Mouse (Mus musculus) gastrocnemius, postnatal 14 days (tissue): ENCODE results near the gene Cdca5. TPM values are rescaled to one million over a fixed set of nuclear protein-coding genes. Genes with fewer than 3 reads are reported as not detected.
"Not testable (repeated sequence)": the region's sequence is repeated elsewhere in the genome, so short reads cannot be mapped to it uniquely, and the experiment has no call there.

ENCODE experiments used
- DNase-seq: peaks from one replicate; pipeline ENCODE4 v3.0.0; 2021; ENCODE audit warnings: mixed read lengths
- intact Hi-C: fragments of 180-260 bp; cut with DNase I; formaldehyde crosslinking; loops from one replicate; pipeline ENCODE4 v1.15.1; 2025; ENCODE audit warnings: low total_unique reads
- microRNA-seq, 2 experiments: library from miRNA; unstranded; fragments of <30 nt; microRNA quantifications; one replicate each; pipeline ENCODE4 v1.2.0; 2021
- total RNA-seq, 2 experiments: library from RNA; stranded (reverse); gene quantifications; 2 replicates each; pipeline ENCODE4 v1.2.3; 2021

Cdca5 gene
- total RNA-seq, 2 experiments from 2014 or later, result 0.84 to 1.3 TPM

DNA sequence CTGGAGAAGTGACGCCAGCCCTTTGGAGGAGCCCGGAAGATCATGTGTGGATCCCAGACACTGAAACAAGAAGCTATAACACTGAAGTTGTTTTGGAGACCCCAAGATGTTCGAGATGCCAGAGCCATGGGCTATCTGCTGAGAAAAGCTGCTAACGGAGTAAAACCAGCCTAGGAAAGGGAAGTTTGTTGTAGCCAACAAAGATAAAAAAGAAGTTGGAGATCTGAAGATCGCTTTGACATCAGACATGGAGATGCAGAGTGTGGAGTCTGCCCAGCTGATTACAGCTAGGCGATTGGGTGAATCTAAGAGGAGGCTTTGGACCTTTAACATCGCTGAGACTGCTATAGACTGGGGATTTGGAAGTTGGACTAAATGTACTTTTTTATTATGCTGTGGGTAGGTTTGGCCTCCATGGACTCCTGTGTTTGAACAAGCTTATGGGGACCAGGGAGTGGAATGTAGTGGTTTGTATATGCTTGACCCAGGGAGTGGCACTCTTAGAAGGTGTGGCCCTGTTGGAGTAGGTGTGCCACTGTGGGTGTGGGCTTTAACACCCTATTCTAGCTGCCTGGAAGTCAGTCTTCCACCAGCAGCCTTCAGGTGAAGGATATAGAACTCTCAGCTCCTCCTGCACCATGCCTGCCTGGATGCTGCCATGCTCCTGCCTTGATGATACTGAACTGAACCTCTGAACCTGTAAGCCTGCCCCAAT, 45.8 kb downstream of the Cdca5 start:
- DNase-seq, intact Hi-C loops: not testable (repeated sequence)

DNA sequence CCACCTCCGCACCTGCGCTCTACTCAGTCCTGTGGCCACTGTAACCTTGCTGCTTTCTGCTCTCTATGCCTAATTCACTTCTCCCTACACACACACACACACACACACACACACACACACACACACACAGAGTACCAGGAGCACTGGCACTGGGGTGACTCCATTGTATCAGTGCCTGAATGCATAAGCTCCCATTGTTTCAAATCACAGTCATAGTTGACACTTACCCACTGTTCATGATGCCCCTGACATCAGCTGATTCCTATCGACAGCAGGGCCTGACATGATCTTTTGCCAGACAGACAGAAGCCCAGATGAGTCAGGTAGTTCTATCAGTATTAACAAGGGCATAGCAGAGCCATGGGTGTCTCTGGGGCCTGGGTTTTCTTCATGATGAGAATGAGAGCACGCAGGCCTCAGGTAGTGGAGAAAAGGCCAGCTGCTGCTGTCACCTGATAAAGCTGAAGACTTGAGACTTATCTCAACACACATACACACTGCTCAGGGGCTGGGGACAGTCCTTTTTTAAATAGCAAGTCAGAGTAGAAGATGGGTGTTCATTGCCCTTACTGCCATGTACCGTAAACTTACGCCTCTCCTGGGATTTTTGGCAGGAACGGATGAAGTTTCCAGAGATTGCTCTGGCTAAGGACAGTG, 47.5 kb downstream of the Cdca5 start:
- intact Hi-C loops, result no loop called here
- DNase-seq, result no peak

DNA sequence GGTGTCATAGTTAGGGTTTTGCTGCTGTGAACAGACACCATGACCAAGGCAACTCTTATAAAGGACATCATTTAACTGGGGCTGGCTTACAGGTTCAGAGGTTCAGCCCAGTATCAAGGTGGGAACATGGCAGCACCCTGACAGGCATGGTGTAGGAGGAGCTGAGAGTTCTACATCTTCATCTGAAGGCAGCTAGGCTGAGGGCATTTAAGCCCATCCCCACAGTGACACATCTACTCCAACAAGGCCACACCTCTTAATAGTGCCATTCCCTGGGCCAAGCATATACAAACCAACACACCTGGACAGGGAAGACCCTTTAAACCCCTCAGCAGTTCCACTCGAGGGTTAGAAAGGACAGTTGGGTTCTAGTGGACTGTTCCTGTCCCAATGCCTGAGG, 48.4 kb downstream of the Cdca5 start:
- DNase-seq, intact Hi-C loops: not testable (repeated sequence)

DNA sequence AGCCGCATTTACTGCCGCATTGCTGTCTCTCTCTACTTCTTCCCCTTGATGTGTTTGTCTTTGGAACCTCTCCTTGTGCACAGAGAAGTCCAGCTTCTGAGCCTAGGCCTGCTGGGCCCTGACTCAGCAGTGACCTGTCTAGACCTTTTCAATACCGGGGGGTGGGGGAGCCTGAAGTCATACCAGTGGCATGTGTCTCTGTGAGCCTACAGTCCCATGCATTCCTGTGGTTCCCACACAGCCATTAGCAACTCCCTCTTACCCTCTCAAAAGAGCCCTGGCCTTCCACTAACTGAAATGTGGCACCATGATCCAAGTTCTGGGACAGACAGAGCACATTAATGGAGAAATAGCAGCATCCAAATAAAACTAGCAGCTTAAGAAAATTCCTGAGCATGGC, 51.6 kb downstream of the Cdca5 start:
- DNase-seq, result no peak
- intact Hi-C loops, result loop anchor here (5.0 kb wide), 1 partner anchor 96 kb away; no protein-coding TSS in a partner anchor

DNA sequence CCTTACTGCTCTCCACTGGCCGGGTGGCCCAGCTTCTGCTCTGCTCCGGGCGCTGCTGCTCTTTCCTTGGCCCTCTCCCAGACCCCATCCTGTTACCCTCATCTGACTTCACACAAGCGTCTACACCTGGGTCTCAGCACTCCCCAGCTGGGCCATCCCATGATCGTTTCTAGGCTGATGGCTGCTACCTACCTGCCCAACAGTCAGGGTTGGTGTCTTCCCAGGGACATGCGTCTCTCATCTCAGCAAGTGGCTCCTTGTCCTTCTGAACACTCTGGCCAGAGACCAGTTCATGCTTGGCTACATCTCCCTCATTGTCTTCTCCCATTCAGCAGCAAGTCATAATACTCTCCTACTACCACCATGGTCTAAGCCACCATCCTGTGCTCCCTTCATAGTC, 54.9 kb downstream of the Cdca5 start:
- DNase-seq, result no peak
- intact Hi-C loops, result loop anchor here (5.0 kb wide), 1 partner anchor 93 kb away; no protein-coding TSS in a partner anchor

DNA sequence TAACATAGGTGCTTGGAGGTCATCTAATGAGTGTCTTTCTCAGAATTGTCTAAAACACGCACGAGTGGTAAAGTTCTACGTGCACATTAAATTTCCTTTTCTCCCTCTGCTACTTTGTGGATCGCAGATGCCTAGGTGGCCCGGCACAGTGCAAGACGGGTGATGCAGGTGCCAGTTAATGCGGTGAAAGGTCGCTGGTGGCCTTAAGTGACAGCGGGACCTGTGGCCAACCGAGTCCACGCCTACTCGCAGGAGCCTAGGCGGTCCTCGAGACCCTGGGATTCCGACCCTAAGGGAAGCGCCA, 55.5 kb downstream of the Cdca5 start:
- DNase-seq, result no peak
- intact Hi-C loops, result no loop called here

DNA sequence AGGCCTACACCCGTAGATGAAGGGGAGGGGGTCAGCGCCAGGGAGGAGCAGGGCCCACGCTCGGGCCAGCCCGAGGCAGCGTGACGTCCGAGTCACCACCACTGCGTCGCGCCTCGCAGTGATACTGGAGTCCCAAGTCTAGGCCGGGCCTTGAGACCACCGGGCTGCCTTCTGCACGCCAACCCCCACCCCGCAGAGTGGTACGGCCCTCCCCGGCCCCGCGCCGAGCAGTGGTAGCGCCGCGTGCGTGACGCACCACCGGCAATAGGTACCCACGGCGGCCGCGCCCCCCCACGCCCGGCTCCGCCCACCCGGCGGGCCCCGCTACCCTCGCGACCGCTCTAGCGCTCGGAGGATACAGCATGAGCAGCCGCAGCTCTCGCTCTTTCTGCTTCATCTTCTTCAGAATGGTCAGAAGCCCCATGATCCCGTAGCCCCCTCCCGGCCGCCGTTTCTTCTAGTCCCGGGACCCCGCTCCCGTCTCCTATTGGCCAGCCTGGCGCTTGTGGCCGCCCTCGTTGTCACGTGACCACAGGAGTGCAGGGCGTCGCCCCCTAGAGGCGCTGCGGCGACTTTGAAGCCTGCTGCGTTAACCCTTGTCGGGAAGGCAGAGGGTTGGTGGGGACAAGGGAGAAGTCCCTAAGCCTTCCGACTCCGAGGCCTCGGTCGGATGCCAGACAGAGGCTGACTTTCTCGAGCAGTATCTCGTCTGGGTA, 56.1 kb downstream of the Cdca5 start, which contains the start of gene Batf2:
Gene Batf2, plus strand, starts transcription at position 306 of the 716 bp plus-strand sequence.
- DNase-seq, result peak; percentile 93
- intact Hi-C loops, result no loop called here

DNA sequence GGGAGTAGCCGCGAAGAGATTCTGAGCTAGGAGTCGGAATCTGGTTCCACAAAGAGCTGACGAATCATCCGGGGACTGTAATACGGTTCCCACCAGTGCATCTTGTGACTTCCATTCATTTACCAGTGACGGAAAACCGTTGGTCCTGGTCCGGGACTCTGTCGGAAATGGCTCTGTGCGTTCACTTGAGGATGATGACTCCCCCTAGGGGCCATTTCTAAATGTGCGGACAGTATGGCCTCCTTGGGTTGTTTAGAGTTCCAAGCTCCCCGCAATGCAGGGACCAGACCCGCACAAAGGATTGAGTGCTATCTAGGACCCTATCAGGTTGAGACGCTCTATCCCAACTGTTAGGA, 56.6 kb downstream of the Cdca5 start, which contains the start of gene Arl2:
Gene Arl2, minus strand, starts transcription at position 155 of the 356 bp plus-strand sequence.
- intact Hi-C loops, result no loop called here
- DNase-seq, result peak; percentile 76

Small RNAs within 50 kb of the gene (microRNA-seq; reads per million reads assigned to microRNA genes)
- 0.50 to 1.6 reads per million in 2 experiments for gene Mir6988

Other genes with a start within 250 kb of the Cdca5 start
- gene Frmd8, start 209.7 kb upstream of the Cdca5 start, total RNA-seq, result 1 to 10 TPM; 7.1 to 7.7 TPM
- gene Slc25a45, start 207.2 kb upstream of the Cdca5 start, total RNA-seq, result 1 to 10 TPM; 2.1 to 2.3 TPM
- under 1 TPM; 0.42 to 0.66 TPM for gene Tigd3, start 190.8 kb upstream of the Cdca5 start, total RNA-seq
- gene Dpf2, start 172.0 kb upstream of the Cdca5 start, total RNA-seq, result 10 to 100 TPM; 71.9 to 78.2 TPM
- gene Cdc42ep2, start 160.2 kb upstream of the Cdca5 start, total RNA-seq, result 10 to 100 TPM; 14.4 to 18.3 TPM
- 10 to 100 TPM; 10.9 to 13.2 TPM for gene Pola2, start 120.8 kb upstream of the Cdca5 start, total RNA-seq
- gene Slc22a20, start 98.8 kb upstream of the Cdca5 start, total RNA-seq, result not detected
- gene Capn1, start 69.1 kb upstream of the Cdca5 start, total RNA-seq, result 10 to 100 TPM; 77.0 to 81.1 TPM
- gene Syvn1, start 38.4 kb upstream of the Cdca5 start, total RNA-seq, result 10 to 100 TPM; 13.5 to 15.9 TPM
- 10 to 100 TPM; 29.1 to 30.6 TPM for gene Mrpl49, start 27.2 kb upstream of the Cdca5 start, total RNA-seq
- 100 to 1,000 TPM; 481 to 546 TPM for gene Fau, start 27.1 kb upstream of the Cdca5 start, total RNA-seq
- 1 to 10 TPM; 9.2 to 9.9 TPM for gene Znhit2, start 23.8 kb upstream of the Cdca5 start, total RNA-seq
- 1 to 10 TPM; 3.7 to 4.5 TPM for gene Tm7sf2, start 16.6 kb upstream of the Cdca5 start, total RNA-seq
- gene Vps51, start 7.8 kb upstream of the Cdca5 start, total RNA-seq, result 10 to 100 TPM; 20.4 to 24.0 TPM
- gene Tmem262, start 5.0 kb upstream of the Cdca5 start, total RNA-seq, result not detected
- gene Gm28374, start 2.7 kb upstream of the Cdca5 start, total RNA-seq, result not detected
- gene Zfpl1, start within 50 bp of the Cdca5 start, total RNA-seq, result 10 to 100 TPM; 11.9 to 14.6 TPM
- gene AC131692.1, start 9.4 kb downstream of the Cdca5 start, total RNA-seq, result not detected
- gene Naaladl1, start 20.8 kb downstream of the Cdca5 start, total RNA-seq, result not detected
- 10 to 100 TPM in 1 of 2 experiments, 1 to 10 TPM in 1; 8.8 to 14.4 TPM for gene Sac3d1, start 33.7 kb downstream of the Cdca5 start, total RNA-seq
- gene Snx15, start 43.3 kb downstream of the Cdca5 start, total RNA-seq, result 10 to 100 TPM in 1 of 2 experiments, 1 to 10 TPM in 1; 8.2 to 11.9 TPM
- gene Batf2, start 56.0 kb downstream of the Cdca5 start, total RNA-seq, result under 1 TPM in 1 of 2 experiments, not detected in 1; 0.20 TPM
- gene Arl2, start 56.6 kb downstream of the Cdca5 start, total RNA-seq, result 10 to 100 TPM; 53.4 to 55.4 TPM
- gene Majin, start 99.4 kb downstream of the Cdca5 start, total RNA-seq, result not detected
- gene Gpha2, start 141.4 kb downstream of the Cdca5 start, total RNA-seq, result not detected
- 10 to 100 TPM; 22.4 to 24.7 TPM for gene Ppp2r5b, start 150.9 kb downstream of the Cdca5 start, total RNA-seq
- 10 to 100 TPM; 12.7 to 14.6 TPM for gene Atg2a, start 156.7 kb downstream of the Cdca5 start, total RNA-seq
- gene Ehd1, start 191.7 kb downstream of the Cdca5 start, total RNA-seq, result 10 to 100 TPM; 40.5 to 50.8 TPM
- 1 to 10 TPM; 3.4 to 3.9 TPM for gene Cdc42bpg, start 221.5 kb downstream of the Cdca5 start, total RNA-seq
- gene Men1, start 250.0 kb downstream of the Cdca5 start, total RNA-seq, result 10 to 100 TPM; 10.1 to 11.4 TPM